Mouse (Mus musculus): ENCODE data around the gene Csnk1g2. TPM values are rescaled to one million over a fixed set of nuclear protein-coding genes. Genes with fewer than 3 reads are reported as not detected.
A peak's percentile ranks its signal among the peaks of the same experiment; 100 is the strongest.

The Csnk1g2 gene
- total RNA-seq, 2 experiments from 2014 or later = 121 to 141 TPM

DNA sequence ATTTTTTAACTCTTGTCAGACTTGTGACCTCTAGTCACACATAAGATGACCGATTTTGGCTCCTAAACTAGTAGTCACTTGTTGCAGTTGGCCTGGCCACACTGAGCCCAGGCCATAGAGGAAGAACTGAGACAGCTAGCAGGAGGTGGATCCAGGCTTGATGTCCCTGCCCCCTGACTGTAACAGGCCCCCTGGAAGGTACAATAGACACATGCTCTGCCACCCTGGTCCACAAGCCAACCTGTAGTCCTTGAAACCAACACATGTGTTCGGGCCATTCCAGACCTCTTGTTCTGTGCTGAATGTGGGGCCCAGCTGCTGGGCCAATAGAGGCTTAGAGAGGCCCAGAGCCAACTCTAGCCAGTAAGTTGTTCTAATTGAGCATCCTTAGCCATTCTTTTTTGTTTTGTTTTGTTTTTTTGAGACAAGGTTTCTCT is 57.6 kb downstream of the Csnk1g2 start:
- DNase-seq = no peak

DNA sequence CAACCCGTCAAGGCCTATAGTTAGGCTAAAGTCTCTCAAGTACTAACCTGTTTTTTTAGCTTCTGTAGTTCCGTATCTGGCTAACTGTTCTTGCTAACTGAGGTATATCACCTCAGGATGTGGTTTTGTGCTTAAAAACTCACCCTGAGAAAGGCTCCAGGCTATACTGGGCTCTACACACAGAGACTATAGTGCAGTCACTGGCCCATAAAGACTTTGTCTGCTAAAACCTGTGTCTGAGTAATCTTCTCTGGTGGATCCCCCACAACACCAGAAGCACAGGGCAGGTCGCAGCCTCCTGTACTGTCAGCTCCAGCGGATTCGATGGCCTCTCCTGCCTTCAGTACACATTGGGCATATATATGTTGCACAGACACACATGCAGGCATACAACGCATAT is 59.4 kb downstream of the Csnk1g2 start:
- no peak for DNase-seq

DNA sequence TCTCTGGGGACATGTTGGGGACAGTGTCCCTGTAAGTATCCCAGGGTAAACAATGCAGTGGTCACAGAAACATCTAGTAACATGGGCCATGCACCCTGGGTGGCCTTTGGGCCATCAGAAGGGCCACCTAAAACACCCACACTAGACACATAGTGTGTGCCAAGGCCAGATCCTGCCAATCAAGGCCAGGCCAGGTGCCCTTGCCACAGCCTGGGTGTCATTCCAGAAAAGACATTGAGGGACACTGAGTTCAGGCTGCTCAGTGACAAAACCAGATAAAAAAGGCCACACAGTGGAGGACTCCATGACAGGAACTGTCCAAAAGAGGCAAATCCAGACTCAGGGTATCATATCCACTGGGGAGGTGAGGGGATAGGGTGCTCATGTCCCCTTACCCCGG is 61.0 kb downstream of the Csnk1g2 start:
- no peak for DNase-seq

DNA sequence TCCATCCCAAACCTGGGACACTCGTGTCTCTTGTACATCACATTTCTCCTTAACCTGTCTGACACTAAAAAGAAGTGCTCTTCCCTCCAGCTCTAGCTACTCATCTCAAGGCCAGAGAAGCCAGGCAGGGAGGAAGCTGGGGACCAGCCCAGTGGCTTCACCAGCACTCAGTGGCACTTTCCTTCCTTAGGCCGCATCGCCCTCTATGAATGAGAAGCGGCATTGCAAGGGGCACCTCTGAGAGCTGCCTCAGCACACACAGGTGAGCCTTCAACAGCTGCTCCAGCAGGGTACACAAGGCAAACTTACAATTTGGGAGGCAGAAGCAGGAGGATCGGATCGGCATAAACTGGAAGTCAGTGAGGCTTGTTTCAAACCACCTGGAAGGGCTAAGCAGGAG is 61.6 kb downstream of the Csnk1g2 start:
- DNase-seq = no peak

DNA sequence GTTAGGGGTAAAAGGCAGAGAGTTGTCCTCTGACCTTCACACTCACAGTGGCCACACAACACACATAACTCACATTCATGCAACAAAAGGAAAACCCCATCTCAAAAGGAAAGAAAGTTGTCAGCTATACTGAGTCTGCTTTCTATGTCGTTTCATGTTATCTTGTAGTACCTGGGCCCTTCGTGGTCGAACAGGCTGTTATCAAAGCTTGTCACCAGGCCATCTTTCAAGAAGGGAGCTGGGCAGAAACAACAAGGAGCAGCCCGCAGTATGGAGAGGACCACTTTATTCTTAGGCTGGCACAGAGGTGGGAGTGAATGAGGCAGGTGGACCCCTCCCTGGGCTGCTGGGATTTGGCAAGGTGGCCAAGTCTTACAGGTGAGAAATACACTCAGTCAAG is 62.3 kb downstream of the Csnk1g2 start:
- no peak for DNase-seq

DNA sequence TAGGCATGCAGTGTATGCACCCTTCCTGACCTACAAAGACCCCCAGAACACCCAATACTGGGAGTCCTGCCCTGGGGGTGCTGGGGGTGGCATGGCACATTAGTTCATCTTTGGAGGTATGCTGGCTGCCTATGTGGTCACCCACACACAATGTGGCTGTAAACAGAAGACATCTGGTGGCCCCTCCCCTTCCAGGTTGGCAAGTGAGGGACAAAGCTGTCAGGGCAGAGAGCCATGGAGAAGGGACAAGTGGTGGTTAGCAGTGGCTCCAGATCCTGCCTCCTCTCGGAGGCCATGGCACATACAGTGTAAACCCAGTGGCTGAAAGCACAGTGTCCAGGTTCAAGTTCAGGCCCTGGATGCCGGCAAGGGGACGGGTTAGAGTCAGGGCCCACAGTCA is 64.0 kb downstream of the Csnk1g2 start:
- no peak for DNase-seq

DNA sequence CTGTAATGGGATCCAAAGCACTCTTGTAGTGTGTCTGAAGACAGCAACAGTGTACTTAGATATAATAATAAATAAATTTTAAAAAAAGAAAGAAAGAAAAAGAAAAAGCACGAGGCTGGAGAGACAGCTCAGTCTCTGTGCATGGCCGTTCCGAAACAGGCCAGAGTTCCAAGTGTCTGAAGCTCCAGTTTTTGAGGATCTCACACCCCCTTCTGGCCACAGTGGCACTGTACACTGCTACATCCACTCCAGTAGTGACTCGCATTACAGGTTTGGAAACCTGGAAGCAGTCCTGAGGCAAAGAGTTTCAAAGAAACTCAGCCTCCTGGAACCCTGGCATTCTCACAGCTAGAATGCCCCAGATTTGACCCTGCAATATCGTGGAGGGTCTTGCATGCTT is 65.2 kb downstream of the Csnk1g2 start:
- peak; percentile 62 for DNase-seq

Small RNAs within 50 kb of the gene (microRNA-seq; reads per million reads assigned to microRNA genes)
- 0 to 0.64 reads per million in 2 experiments for gene Mir6912

Other genes with a start within 250 kb of the Csnk1g2 start
- gene Mex3d, start 235.2 kb upstream of the Csnk1g2 start, total RNA-seq (2021) = 10 to 100 TPM in 1 of 2 experiments, 1 to 10 TPM in 1; 8.9 to 12.2 TPM
- 100 to 1,000 TPM; 107 to 120 TPM for gene Mbd3, start 223.3 kb upstream of the Csnk1g2 start, total RNA-seq (2021)
- 100 to 1,000 TPM; 725 to 806 TPM for gene Uqcr11, start 216.0 kb upstream of the Csnk1g2 start, total RNA-seq (2021)
- gene Tcf3, start 189.2 kb upstream of the Csnk1g2 start, total RNA-seq (2021) = 10 to 100 TPM; 33.0 to 43.2 TPM
- not detected for gene Onecut3, start 128.0 kb upstream of the Csnk1g2 start, total RNA-seq (2021)
- gene Atp8b3, start 83.7 kb upstream of the Csnk1g2 start, total RNA-seq (2021) = not detected
- 10 to 100 TPM; 13.1 to 16.7 TPM for gene Rexo1, start 61.3 kb upstream of the Csnk1g2 start, total RNA-seq (2021)
- 1 to 10 TPM; 3.5 to 5.8 TPM for gene Klf16, start 45.5 kb upstream of the Csnk1g2 start, total RNA-seq (2021)
- 10 to 100 TPM; 69.6 to 73.3 TPM for gene Abhd17a, start 32.5 kb upstream of the Csnk1g2 start, total RNA-seq (2021)
- 10 to 100 TPM; 18.4 to 23.9 TPM for gene Scamp4, start 20.0 kb upstream of the Csnk1g2 start, total RNA-seq (2021)
- 1 to 10 TPM in 1 of 2 experiments, under 1 TPM in 1; 0.99 to 1.3 TPM for gene Adat3, start 20.0 kb upstream of the Csnk1g2 start, total RNA-seq (2021)
- 1 to 10 TPM in 1 of 2 experiments, under 1 TPM in 1; 0.45 to 1.2 TPM for gene Gm49322, start 16.8 kb upstream of the Csnk1g2 start, total RNA-seq (2021)
- gene Btbd2, start 34.2 kb downstream of the Csnk1g2 start, total RNA-seq (2021) = 10 to 100 TPM; 39.9 to 40.3 TPM
- 100 to 1,000 TPM; 142 to 160 TPM for gene Mknk2, start 55.3 kb downstream of the Csnk1g2 start, total RNA-seq (2021)
- 10 to 100 TPM in 1 of 2 experiments, 1 to 10 TPM in 1; 8.6 to 13.1 TPM for gene Mob3a, start 79.1 kb downstream of the Csnk1g2 start, total RNA-seq (2021)
- gene Izumo4, start 79.3 kb downstream of the Csnk1g2 start, total RNA-seq (2021) = 1 to 10 TPM; 4.3 to 6.1 TPM
- 10 to 100 TPM; 27.7 to 37.1 TPM for gene Ap3d1, start 119.4 kb downstream of the Csnk1g2 start, total RNA-seq (2021)
- gene Dot1l, start 132.4 kb downstream of the Csnk1g2 start, total RNA-seq (2021) = 10 to 100 TPM; 25.9 to 46.0 TPM
- 10 to 100 TPM; 31.6 to 41.3 TPM for gene Sf3a2, start 175.4 kb downstream of the Csnk1g2 start, total RNA-seq (2021)
- 10 to 100 TPM; 26.8 to 30.9 TPM for gene Plekhj1, start 175.8 kb downstream of the Csnk1g2 start, total RNA-seq (2021)
- gene Amh, start 182.4 kb downstream of the Csnk1g2 start, total RNA-seq (2021) = under 1 TPM; 0.20 to 0.52 TPM
- gene Jsrp1, start 190.7 kb downstream of the Csnk1g2 start, total RNA-seq (2021) = 100 to 1,000 TPM; 289 to 339 TPM
- gene Oaz1, start 203.8 kb downstream of the Csnk1g2 start, total RNA-seq (2021) = 100 to 1,000 TPM; 846 to 935 TPM
- 10 to 100 TPM; 31.9 to 32.9 TPM for gene Lingo3, start 221.2 kb downstream of the Csnk1g2 start, total RNA-seq (2021)
- 10 to 100 TPM; 36.8 to 42.4 TPM for gene Lsm7, start 232.4 kb downstream of the Csnk1g2 start, total RNA-seq (2021)
- gene Sppl2b, start 232.4 kb downstream of the Csnk1g2 start, total RNA-seq (2021) = 10 to 100 TPM; 30.5 to 33.0 TPM
- under 1 TPM in 1 of 2 experiments, not detected in 1; 0.07 TPM for gene Tmprss9, start 249.0 kb downstream of the Csnk1g2 start, total RNA-seq (2021)

Measured in gastrocnemius, postnatal 10 days (tissue).